Mouse (Mus musculus) effector memory CD4-positive, alpha-beta T cell, adult 5 months (primary cell): ENCODE data around the gene Jak1. TPM values are rescaled to one million over a fixed set of nuclear protein-coding genes. Genes with fewer than 3 reads are reported as not detected.

Source experiments
- polyA plus RNA-seq: library from polyadenylated mRNA; unstranded; fragments of 100-300 nt; shearing (Covaris generic); gene quantifications from one replicate; pipeline ENCODE4 v1.2.1, GENCODE M21; 2017

Gene Jak1
- polyA plus RNA-seq, result 639 TPM

GRCm38 (mm10) chr4:101264741-101265513, at the start of gene Jak1:
Gene Jak1, minus strand, starts transcription at chr4:101265282.

Other genes with a start within 250 kb of the Jak1 start
- gene Gm10577, start 244.6 kb downstream of the Jak1 start, polyA plus RNA-seq, result not detected
- 5.5 TPM for gene Raver2, start 196.3 kb downstream of the Jak1 start, polyA plus RNA-seq
- 0.76 TPM for gene Ak4, start 154.0 kb upstream of the Jak1 start, polyA plus RNA-seq
- gene Dnajc6, start 231.4 kb upstream of the Jak1 start, polyA plus RNA-seq, result 1.4 TPM